Mouse (Mus musculus): ENCODE measurements around the gene Sstr3.

Sstr3 gene

GRCm38 (mm10) chr15:78544561-78545001 is at the start of gene Sstr3:
TSS of gene Sstr3 (minus strand) at chr15:78544685.
- DNase-seq (ENCODE audit: low spot score) = no peak

- no peak for DNase-seq (ENCODE audit: low spot score)
Measured at GRCm38 (mm10) chr15:78593896-78594425, 49.5 kb upstream of the Sstr3 start.

DNA sequence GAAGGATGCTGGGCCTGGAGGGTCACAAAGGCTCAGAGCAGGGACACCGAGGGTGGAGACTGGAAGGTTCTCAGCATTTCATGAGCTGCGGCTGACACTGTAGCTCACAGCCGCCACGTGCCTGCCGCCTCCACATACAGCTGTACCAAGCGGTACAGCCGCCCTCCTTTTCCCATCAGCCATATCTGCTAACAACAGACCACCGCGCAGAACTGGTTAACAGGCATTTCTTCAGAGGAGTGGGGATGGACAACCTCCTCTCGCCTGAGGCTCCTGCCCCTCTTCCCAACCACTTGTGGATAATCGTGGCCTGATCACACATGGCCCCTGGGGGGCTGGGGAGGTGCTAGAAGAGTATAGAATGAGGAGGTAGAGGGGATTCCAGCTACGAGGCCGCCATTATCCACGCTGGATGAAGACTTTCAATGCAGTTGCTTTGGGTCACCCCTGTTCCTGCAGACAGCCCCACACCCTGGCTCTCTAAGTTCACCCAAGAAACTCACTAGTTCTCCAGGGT is 48.0 kb upstream of the Sstr3 start:
- DNase-seq (ENCODE audit: low spot score) = no peak

DNA sequence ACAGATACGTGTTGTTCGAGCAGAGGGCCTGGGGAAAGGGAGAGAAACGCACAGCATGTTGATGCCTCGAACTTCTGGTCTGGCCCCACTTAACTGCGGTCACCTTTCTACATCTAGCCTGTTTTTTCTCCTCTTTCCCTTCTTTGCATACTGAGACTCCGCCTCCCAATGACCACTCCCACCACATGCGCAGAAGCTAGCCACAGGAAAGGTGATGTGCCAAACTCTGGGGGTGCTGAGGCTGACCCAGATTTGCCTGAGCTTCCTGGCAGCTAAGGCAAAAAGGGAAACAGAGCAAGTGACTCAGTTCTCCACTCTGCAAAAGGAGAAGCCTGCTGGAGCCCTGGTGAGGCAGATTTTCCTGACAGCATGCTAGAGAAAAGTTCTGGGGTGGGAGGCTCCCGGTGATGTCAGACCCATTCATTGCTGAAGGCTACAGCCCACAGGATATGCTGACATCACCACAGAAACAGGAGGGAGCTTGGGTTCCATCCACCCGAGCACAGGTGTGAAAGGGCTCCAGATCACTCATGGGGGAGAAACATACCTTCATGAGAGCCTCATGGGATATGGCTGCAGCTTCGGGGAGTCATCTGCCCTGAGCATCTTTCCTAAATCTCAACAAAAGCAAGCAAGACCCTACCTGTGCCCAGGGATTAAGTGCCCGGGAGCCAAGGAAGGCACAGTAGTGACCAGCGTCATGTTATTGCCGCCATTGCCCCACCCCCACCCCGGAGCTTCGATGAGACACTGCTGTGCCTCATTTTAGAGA is 47.4 kb upstream of the Sstr3 start:
- no peak for DNase-seq (ENCODE audit: low spot score)

GRCm38 (mm10) chr15:78590785-78591184 is 46.3 kb upstream of the Sstr3 start:
- no peak for DNase-seq (ENCODE audit: low spot score)

- no peak for DNase-seq (ENCODE audit: low spot score)
Measured at GRCm38 (mm10) chr15:78589936-78590335, 45.5 kb upstream of the Sstr3 start.

GRCm38 (mm10) chr15:78588900-78589299 is 44.4 kb upstream of the Sstr3 start:
- no peak for DNase-seq (ENCODE audit: low spot score)

DNA sequence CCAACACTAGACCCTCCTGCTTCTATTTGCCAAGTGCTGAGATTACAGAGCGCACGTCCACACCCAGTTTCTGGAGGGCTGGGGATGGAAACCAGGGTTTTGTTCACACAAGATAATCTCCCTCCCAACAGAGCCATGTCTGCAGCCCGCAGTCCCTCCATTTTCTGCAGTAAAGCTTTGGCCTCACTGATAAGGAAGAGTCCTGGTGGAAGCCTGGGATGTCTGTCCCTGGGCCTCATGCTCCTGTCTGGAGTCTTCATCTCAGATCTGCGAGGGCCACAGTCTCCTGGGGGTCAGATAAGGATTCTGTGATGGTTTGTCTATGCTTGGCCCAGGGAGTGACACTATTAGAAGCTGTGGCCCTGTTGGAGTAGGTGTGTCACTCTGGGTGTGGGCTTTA is 43.6 kb upstream of the Sstr3 start:
- DNase-seq (ENCODE audit: low spot score) = no peak

DNA sequence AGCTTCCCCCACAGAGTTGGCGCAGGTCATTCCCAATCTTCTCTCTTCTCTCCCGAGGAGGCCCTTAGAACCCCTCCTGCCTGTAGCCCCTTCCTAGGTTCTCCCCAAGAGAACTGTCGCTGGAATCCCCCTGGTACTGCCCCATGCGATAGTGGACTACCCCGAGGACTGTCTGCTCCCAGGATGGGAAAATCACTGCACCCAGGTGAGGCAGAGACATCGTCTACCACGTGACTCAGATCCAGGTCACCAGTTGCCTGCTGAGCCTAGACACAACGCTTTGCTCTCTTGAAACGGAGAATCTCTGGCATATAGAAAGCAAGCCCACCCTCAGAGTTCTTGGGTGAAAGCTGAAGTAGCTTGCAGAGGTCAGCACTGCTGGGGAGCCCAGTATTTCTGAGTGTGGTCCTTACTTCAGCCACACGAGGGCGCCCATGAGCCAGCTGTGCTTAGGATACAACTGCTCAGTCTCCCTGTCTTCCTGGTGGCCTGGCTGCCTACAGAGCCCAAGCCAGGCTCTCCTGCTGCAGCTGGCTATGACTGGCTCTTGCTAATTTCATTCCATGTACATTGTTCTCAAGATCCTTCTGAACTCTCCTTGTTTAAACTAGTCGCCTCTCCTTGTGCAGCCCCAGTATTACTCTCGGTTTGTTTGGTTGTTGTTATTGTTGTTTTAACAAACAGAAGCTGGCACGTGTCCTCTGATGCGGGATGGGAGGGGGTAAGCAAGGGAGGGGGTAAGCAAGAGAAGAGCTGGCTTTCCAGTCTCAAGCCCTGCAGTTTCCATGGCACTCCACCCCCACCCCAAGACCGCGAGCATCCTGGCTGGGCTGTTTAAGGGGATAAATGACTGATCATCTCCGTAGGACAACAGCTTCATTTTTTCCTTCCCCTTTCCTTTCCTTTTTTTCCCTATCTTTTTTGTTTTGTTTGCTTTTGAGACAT is 42.8 kb upstream of the Sstr3 start:
- peak; percentile 94 for DNase-seq (ENCODE audit: low spot score)

DNA sequence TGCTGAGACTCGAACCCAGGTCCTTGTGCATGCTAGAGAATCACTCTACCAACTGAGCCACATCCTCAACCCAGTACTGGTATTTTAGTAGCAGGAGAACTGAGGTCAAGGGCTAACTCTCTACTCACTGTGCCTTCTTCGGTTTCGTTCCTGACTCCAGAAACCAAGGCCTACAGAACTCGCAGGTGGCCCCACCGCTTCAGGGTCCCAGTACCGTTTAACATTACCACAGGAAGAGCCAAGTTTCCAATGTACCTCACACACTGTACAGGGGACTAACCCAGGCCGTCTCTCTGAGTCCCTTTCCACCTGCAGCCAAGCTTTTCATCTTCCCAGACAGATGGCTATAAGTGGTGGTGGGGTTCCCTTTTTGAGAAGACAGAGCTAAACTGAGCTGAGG is 40.9 kb upstream of the Sstr3 start:
- no peak for DNase-seq (ENCODE audit: low spot score)

GRCm38 (mm10) chr15:78583352-78583751 is 38.9 kb upstream of the Sstr3 start:
- DNase-seq (ENCODE audit: low spot score) = no peak

- DNase-seq (ENCODE audit: low spot score) = no peak
Measured at GRCm38 (mm10) chr15:78576284-78576810, 31.9 kb upstream of the Sstr3 start.

GRCm38 (mm10) chr15:78572658-78573397 is 28.3 kb upstream of the Sstr3 start, which contains the start of gene Rac2:
TSS of gene Rac2 (minus strand) at chr15:78572783.
- DNase-seq (ENCODE audit: low spot score) = no peak

DNA sequence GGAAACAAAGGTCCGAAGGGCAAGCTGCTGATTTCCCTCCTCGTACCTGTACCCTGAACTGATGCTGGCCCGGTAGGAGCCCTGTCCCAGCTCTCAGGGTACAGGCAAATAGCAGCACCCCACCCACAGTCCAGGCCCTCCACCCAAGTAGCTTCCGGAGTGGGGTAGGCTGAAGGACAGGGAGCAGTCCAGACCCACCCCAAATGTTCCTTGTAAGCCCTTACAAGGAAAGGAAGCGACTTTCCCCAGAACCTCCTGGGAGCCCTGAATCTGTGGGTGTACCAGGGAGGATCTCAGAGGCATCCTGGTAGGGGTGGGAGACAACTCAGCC is 27.8 kb upstream of the Sstr3 start:
- no peak for DNase-seq (ENCODE audit: low spot score)

DNA sequence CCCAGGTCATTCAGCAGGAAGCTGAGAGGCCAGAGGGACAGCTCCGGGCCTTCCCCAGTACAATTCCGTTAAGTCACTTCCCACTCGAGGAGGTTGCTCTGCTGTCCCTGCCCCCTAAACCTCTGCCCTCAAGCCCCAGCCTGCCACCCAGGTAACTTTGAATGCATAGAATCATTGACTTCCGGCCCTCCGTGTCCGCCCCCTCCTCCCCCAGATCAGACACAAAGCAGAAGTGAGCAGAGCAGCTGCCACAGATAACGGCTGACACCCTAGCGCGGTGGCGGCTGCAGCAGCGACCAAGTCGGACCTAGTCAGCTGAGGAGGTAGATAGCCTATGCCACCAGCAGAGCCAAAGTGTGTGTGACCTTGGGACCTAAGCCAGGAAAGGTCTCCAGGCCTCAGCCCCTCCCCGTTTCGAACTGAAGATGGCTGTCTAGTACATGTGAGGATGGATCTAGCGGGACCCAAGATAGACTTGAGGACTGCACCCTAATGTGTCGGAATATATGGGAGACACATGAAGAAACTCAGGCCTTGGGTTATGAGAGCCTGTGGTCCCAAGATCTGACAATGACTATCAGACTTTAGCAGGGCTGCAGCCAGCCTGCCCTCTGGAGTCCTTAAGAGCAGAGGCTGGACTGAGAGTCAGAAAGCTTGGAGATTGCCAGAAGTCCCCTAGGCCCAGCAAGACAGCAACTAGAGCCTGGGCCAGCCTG is 27.2 kb upstream of the Sstr3 start:
- DNase-seq (ENCODE audit: low spot score) = no peak

DNA sequence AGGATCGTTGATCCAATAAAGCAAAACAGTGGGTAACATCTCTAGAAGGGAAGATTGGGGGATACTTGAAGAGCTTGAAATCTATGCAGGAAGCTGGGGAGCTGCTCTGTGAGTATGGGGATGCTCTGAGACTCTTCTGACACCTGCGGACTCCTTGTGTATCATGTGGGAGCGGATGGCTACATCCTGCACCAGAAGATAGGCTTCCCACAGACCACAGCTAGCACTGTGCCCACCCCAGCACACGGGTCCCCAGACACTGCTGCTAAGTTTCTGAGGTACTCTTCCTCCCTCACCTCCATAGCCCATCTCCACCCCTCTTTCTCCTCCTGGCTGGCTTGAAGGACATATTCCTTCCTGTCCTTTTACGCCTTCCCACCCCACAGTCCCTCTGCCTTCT is 25.7 kb upstream of the Sstr3 start:
- DNase-seq (ENCODE audit: low spot score) = no peak

DNA sequence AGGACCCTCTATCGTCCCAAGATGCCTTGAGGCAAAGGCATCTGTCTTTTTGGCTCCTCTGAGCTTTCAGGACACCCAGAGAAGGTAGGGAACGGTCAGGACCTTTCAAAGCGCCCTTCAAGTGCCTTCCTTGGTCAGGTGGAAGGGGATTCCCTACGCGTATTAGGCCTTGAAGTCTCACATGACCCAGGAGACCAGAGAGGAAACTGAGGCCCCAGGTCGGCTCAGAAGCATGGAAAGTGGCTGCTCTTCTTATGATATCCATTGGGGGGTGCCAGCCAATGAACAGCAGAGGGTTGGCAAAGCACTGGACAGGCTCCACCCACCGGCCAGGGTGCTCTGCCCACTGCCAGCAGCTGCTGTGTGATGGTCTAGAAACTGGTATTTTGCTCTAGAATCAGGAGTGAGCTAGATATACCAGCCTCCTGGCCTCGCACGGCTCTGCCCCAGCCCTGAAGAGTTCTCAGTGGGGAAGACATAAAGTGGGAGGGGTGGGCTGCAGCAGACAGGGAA is 23.2 kb upstream of the Sstr3 start:
- no peak for DNase-seq (ENCODE audit: low spot score)

DNA sequence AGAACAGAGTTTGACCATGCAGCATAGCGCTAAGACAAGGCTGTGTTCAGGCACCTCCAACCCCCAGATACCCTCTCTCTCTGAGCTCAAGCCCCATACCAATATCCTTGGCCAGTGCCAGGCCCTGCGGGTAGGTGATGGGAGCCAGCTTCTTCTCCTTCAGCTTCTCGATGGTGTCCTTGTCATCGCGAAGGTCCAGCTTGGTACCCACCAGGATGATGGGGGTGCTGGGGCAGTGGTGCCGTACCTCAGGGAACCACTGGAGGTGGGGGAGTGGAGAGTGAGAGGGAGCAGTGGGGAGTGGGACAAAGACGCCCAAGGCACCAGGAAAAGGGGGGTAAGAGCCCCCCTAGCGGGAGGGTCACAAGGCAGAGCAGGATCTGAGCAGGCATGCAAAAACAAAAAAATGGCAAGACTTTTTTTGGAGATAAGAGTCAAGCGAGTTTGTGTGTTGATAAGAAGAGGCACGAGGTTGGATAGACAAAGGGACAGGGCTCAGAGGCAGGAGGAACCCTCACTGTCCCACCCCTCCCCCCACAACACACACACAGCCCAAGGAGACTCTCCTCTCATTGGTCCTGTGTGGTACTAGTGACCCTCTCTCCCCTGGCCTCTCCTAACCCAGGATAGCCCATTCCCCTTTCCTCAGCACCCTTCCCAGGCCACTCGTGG is 20.4 kb upstream of the Sstr3 start:
- no peak for DNase-seq (ENCODE audit: low spot score)

DNA sequence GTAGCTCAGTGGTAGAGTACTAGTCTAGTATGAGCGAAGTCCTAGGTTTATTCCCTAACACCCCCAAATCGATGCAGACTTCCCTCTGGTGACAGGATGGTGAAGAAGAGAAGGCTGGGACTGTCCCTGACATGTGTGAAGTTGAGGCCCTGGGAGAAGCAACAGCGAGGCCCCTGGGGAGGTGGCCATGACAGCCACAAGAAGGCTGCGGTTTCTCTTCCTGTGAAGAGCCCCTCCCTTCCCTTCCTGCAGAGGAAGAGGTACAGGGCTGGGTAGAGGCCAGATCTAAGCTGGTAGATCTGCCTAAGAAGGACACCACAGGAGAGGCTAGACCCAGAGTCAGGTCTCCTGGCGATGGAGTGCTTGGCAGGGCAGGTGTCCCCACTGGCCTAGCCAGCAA is 19.5 kb upstream of the Sstr3 start:
- DNase-seq (ENCODE audit: low spot score) = no peak

- no peak for DNase-seq (ENCODE audit: low spot score)
Measured at GRCm38 (mm10) chr15:78563344-78563743, 18.9 kb upstream of the Sstr3 start.
